Mouse (Mus musculus): ENCODE results near the gene Cirbp.

DNA sequence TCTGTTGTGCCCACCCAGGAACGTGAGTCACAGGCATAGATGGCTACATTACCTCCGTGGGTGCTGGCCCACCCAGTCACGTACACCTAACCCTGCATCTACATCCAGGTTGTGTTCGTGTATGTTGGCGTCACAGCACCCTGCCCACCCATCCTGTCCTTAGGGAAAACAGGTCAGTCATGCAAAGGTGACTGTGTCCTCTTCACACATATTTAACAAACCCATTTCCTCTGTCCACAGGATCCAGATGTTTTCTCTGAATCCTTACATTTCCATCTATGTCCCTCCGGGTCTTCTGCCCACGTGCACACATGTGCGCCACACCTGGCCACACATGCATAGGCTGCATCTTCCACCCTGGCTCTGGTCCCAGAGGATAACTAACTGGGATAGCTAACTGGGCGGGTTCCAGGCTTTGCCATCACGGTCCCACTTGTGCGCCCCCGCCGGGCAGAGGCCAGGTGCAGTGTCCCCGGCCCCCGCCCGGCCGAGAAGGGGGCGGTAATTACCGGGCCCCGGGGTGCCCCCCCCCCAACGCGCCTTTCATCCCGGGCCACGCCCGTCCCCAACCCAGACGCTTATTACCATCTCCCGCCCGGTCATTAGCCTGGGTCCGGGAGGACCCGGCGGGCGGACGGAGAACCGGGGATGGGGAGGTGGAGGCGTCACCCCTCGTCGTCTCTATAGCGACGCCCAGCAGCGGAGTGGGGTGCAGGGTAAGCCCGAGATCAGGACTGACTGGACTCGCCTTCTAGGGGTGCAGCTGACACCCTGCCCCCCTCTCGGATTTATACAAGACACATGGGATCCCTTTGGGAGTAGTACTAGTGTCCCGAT lies 1.4 kb upstream of the Cirbp start:
- TF ChIP-seq GATA1 (IDR thresholded peaks at IDR 0.05; ENCODE audit: borderline replicate concordance, low read length) = no peak
- no peak for TF ChIP-seq FLI1 (IDR thresholded peaks at IDR 0.05; ENCODE audit: low read length)
